Comparison of ENCODE assay signal across 8 mouse cellular contexts in the genomic region with DNA sequence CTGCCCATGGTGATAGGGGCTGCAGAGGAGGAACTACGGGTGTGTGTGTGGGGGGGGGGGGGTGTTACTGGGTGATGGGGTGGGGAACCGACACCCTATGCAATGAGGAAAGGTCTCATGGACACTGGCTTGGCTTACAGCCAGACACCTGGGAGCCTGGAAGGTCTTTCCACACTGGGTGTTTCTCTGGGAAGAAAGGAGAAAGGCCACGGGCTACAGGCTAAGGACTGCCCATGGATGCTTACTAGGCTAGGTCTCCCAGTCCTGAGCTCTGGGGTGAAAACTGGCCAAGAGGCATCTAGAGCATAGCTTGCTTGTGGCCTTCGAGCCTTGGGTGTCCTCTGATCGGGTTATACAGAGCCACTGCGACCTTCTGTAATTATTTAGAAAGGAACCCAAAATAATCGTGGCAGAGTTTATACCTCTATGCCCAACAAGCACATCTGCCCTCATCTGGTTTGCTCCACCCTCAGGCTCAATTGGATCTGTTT. TPM values are rescaled to one million over a fixed set of nuclear protein-coding genes. Genes with fewer than 3 reads are reported as not detected.
DNase-seq lines count a peak whose midpoint lies in the region; ATAC-seq and TF ChIP-seq lines count a peak whose summit lies in the region.

Gene Ggta1, minus strand, starts transcription at position 441 of the 491 bp plus-strand sequence.

- peaks cover 4% of the 10 kb centered on the region; the same call in 1 of the 2 replicates for H3K27me3 ChIP-seq in G1E (ENCODE audit: insufficient read depth, low read length)
- H3K27me3 ChIP-seq in forebrain, embryonic 15.5 days: peaks cover 13% of the 10 kb centered on the region; the same call in 1 of the 2 replicates
- H3K27me3 ChIP-seq in intestine, embryonic 14.5 days (replicated peaks; ENCODE audit: control insufficient read depth, insufficient read depth, low read length): no peaks in the 10 kb centered on the region
- H3K27me3 ChIP-seq in midbrain, embryonic 14.5 days (ENCODE audit: control insufficient read depth, insufficient read depth, low read length): peaks cover 15% of the 10 kb centered on the region; the same call in 1 of the 2 replicates

- peak; percentile 91 for DNase-seq in heart, adult 11 months
- DNase-seq in heart, adult 9 months (ENCODE audit: low spot score in 2 of 2): no peak
- no peak for DNase-seq in G1E (ENCODE audit: low spot score)
- DNase-seq in intestine, embryonic 14.5 days (ENCODE audit: low spot score): no peak
- DNase-seq in midbrain, embryonic 14.5 days: peak; percentile 37
- DNase-seq in cerebellum, adult 9-11 months: no peak
- DNase-seq in layer of hippocampus, adult 9-10 months (ENCODE audit: low spot score): no peak

- H3K4me1 ChIP-seq in G1E (ENCODE audit: insufficient read depth, low read depth, low read length): peaks cover 47% of the 10 kb centered on the region
- peaks cover 20% of the 10 kb centered on the region for H3K4me1 ChIP-seq in forebrain, embryonic 15.5 days
- H3K4me1 ChIP-seq in intestine, embryonic 14.5 days (replicated peaks; ENCODE audit: control insufficient read depth, insufficient read depth, low read length): peaks cover 22% of the 10 kb centered on the region
- H3K4me1 ChIP-seq in midbrain, embryonic 14.5 days (ENCODE audit: control insufficient read depth, insufficient read depth, low read length): peaks cover 4% of the 10 kb centered on the region; the same call in 1 of the 2 replicates

- H3K4me2 ChIP-seq in forebrain, embryonic 15.5 days (replicated peaks): peak within 1 kb of the TSS; percentile 87
- peak within 1 kb of the TSS; percentile 86 for H3K4me2 ChIP-seq in intestine, embryonic 14.5 days (ENCODE audit: low read length)
- H3K4me2 ChIP-seq in midbrain, embryonic 14.5 days (ENCODE audit: low read length): peak within 1 kb of the TSS; percentile 96

- H3K9me3 ChIP-seq in G1E (replicated peaks): 0 out of 2 replicates have a peak, but pooled peaks cover 2% of the 10 kb centered on the region
- H3K9me3 ChIP-seq in forebrain, embryonic 15.5 days: no peaks in the 10 kb centered on the region
- H3K9me3 ChIP-seq in intestine, embryonic 14.5 days (ENCODE audit: control insufficient read depth, low read length): no peaks in the 10 kb centered on the region
- no peaks in the 10 kb centered on the region for H3K9me3 ChIP-seq in midbrain, embryonic 14.5 days (ENCODE audit: control insufficient read depth, low read length)

- WGBS in forebrain, embryonic 15.5 days: 21% methylated on average over 7 of the region's 7 CpGs
- 16% methylated on average over 7 of the region's 7 CpGs for WGBS in intestine, embryonic 14.5 days
- 24% methylated on average over 7 of the region's 7 CpGs for WGBS in midbrain, embryonic 14.5 days

- TF ChIP-seq CTCF in G1E (IDR thresholded peaks at IDR 0.05; ENCODE audit: low read depth, low read length): no peak

- no peak for ATAC-seq in G1E (ENCODE audit: extremely low read depth, insufficient number of reproducible peaks, low FRiP score, poor library complexity, severe bottlenecking)
- ATAC-seq in forebrain, embryonic 15.5 days (replicated peaks): no peak; the same call in 1 of the 2 replicates
- no peak for ATAC-seq in intestine, embryonic 14.5 days (replicated peaks; ENCODE audit: low FRiP score, low TSS enrichment, low read depth)
- ATAC-seq in midbrain, embryonic 14.5 days (ENCODE audit: low FRiP score, low TSS enrichment): no peak

- H3K4me3 ChIP-seq in G1E (ENCODE audit: low read depth, low read length): peak within 1 kb of the TSS; percentile 76
- peak within 1 kb of the TSS; percentile 52 for H3K4me3 ChIP-seq in forebrain, embryonic 15.5 days
- peak within 1 kb of the TSS; percentile 56 for H3K4me3 ChIP-seq in intestine, embryonic 14.5 days (ENCODE audit: low read depth, low read length)
- H3K4me3 ChIP-seq in midbrain, embryonic 14.5 days (replicated peaks; ENCODE audit: low read depth, low read length): peak within 1 kb of the TSS; percentile 55

- peaks cover 17% of the 10 kb centered on the region for H3K36me3 ChIP-seq in G1E (replicated peaks)
- H3K36me3 ChIP-seq in forebrain, embryonic 15.5 days: no peaks in the 10 kb centered on the region
- no peaks in the 10 kb centered on the region for H3K36me3 ChIP-seq in intestine, embryonic 14.5 days (ENCODE audit: control insufficient read depth, insufficient read depth, low read length)
- H3K36me3 ChIP-seq in midbrain, embryonic 14.5 days (ENCODE audit: control insufficient read depth, insufficient read depth, low read length): no peaks in the 10 kb centered on the region

- peak within 1 kb of the TSS; percentile 56 for H3K9ac ChIP-seq in forebrain, embryonic 15.5 days (replicated peaks)
- H3K9ac ChIP-seq in intestine, embryonic 14.5 days (ENCODE audit: low read length): peak within 1 kb of the TSS; percentile 66
- H3K9ac ChIP-seq in midbrain, embryonic 14.5 days (replicated peaks; ENCODE audit: low read length): peak within 1 kb of the TSS; percentile 75

- H3K27ac ChIP-seq in forebrain, embryonic 15.5 days (replicated peaks): no peak within 1 kb of the TSS
- H3K27ac ChIP-seq in intestine, embryonic 14.5 days (ENCODE audit: low read depth): peak within 1 kb of the TSS; percentile 64
- no peak within 1 kb of the TSS for H3K27ac ChIP-seq in midbrain, embryonic 14.5 days (replicated peaks; ENCODE audit: low read depth, low read length)

RNA-seq across cellular contexts. Expression of gene Ggta1, which starts in this region (rescaled TPM):
- 52.1 and 58.2 TPM in 2 replicates for total RNA-seq in G1E (2014; fragmentation: Nextera tagmentation)
- 22.2 and 27.2 TPM in 2 replicates for total RNA-seq in G1E (2017)
- 10.7 and 13.2 TPM in 2 replicates for polyA plus RNA-seq in G1E (2012)
- 4.8 and 5.8 TPM in 2 replicates for polyA plus RNA-seq in forebrain, embryonic 15.5 days (2015; fragmentation: Nextera tagmentation; extraction: Ambion mirVana)
- polyA plus RNA-seq in intestine, embryonic 14.5 days (2014; fragmentation: Nextera tagmentation; extraction: Ambion mirVana): 20.1 and 20.8 TPM in 2 replicates
- polyA plus RNA-seq in midbrain, embryonic 14.5 days (2014; fragmentation: Nextera tagmentation; extraction: Ambion mirVana): 2.8 and 5.6 TPM in 2 replicates

Comparison
In these comparisons a context has a peak if more than half of its experiments do, and no peak if none do; other contexts are left out.
1. DNase-seq: peak in heart, adult 11 months (single experiment) and midbrain, embryonic 14.5 days (single experiment); none in heart, adult 9 months (0 of 2), G1E (single experiment), intestine, embryonic 14.5 days (single experiment), cerebellum, adult 9-11 months (single experiment) and layer of hippocampus, adult 9-10 months (single experiment).
2. Peak in every context shown above with its lines, with median percentiles within 50 percentile points of each other: H3K4me3 ChIP-seq, H3K4me2 ChIP-seq and H3K9ac ChIP-seq.